In the genomic region with DNA sequence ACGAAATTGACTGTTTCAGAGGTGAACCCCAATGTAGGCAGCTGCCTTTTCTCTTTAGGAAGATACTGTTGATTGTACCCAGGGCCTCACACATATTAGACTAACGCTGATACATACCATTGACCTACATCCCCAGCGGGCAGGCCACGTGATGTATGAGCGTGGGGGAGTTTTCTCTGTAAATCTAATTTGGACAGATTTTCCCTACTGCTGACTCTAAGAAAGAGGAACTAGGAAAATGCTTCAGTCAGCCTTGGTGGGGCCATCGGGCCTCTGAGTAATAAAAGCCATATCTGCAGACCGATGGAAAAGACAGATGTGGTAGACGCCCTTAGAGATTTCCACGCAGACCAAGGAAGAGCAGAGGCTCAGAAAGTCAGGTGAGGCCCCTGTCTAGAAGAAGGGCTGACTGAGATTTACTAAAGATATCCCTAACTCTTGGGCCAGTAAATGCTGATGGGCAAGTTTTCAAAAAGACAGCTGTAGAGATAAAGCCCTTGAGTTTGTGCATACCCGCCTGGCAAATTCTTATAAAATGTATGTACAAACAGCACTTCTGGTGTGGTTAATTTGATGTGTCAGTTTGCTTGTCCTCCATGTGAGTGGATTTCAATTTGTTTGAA, we compare ENCODE assay signal across 8 mouse cellular contexts. TPM values are rescaled to one million over a fixed set of nuclear protein-coding genes. Genes with fewer than 3 reads are reported as not detected.
DNase-seq lines count a peak whose midpoint lies in the region; ATAC-seq and TF ChIP-seq lines count a peak whose summit lies in the region.

No protein-coding gene starts in this region.

- no peaks in the 10 kb centered on the region for H3K27me3 ChIP-seq in testis, adult 2 months (ENCODE audit: control insufficient read depth, insufficient read depth, low read length)
- H3K27me3 ChIP-seq in embryonic facial prominence, embryonic 11.5 days (ENCODE audit: control insufficient read depth, insufficient read depth, low read length), result no peaks in the 10 kb centered on the region
- 0 out of 2 replicates have a peak, but pooled peaks cover 5% of the 10 kb centered on the region for H3K27me3 ChIP-seq in heart, embryonic 12.5 days (replicated peaks)

- TF ChIP-seq POLR2A in testis, adult 2 months (IDR thresholded peaks at IDR 0.05; ENCODE audit: control insufficient read depth, low read depth, low read length), result no peak

- no peak overlapping the region for H3K9ac ChIP-seq in embryonic facial prominence, embryonic 11.5 days (replicated peaks; ENCODE audit: low read length)
- H3K9ac ChIP-seq in heart, embryonic 12.5 days, result peak overlapping the region; percentile 15; the same call in 1 of the 2 replicates

- peaks cover 8% of the 10 kb centered on the region for H3K4me1 ChIP-seq in testis, adult 2 months (ENCODE audit: control insufficient read depth, insufficient read depth, low read length)
- H3K4me1 ChIP-seq in embryonic facial prominence, embryonic 11.5 days (ENCODE audit: control insufficient read depth, insufficient read depth, low read length), result no peaks in the 10 kb centered on the region
- peaks cover 4% of the 10 kb centered on the region; the same call in 1 of the 2 replicates for H3K4me1 ChIP-seq in heart, embryonic 12.5 days (replicated peaks)

- no peak for DNase-seq in testis, postnatal 14 days (ENCODE audit: low spot score)
- DNase-seq in embryonic facial prominence, embryonic 11.5 days (ENCODE audit: low spot score), result no peak
- DNase-seq in kidney, postnatal 14 days, result peak; percentile 21
- peak; percentile 34 to 38 for DNase-seq in lung, postnatal 4 days
- DNase-seq in spleen, adult 18-20 months, result peak; percentile 29 to 45
- DNase-seq in urinary bladder, adult 2 months (ENCODE audit: low spot score), result no peak

- no peak overlapping the region for H3K27ac ChIP-seq in testis, adult 2 months (ENCODE audit: control insufficient read depth, insufficient read depth, low read depth, low read length)
- H3K27ac ChIP-seq in embryonic facial prominence, embryonic 11.5 days (replicated peaks; ENCODE audit: low read depth, low read length), result no peak overlapping the region
- H3K27ac ChIP-seq in heart, embryonic 12.5 days (ENCODE audit: poor library complexity, severe bottlenecking), result no peak overlapping the region

- no peaks in the 10 kb centered on the region for H3K36me3 ChIP-seq in testis, adult 2 months (ENCODE audit: control insufficient read depth, insufficient read depth, low read length)
- no peaks in the 10 kb centered on the region for H3K36me3 ChIP-seq in embryonic facial prominence, embryonic 11.5 days (replicated peaks; ENCODE audit: control insufficient read depth, insufficient read depth, low read depth, low read length)
- no peaks in the 10 kb centered on the region for H3K36me3 ChIP-seq in heart, embryonic 12.5 days

- H3K4me2 ChIP-seq in embryonic facial prominence, embryonic 11.5 days (ENCODE audit: low read depth, low read length), result peak overlapping the region; percentile 62
- H3K4me2 ChIP-seq in heart, embryonic 12.5 days, result peak overlapping the region; percentile 70

- H3K4me3 ChIP-seq in testis, adult 2 months (ENCODE audit: control insufficient read depth, low read depth, low read length), result peak overlapping the region; percentile 87; the same call in 1 of the 2 replicates
- H3K4me3 ChIP-seq in embryonic facial prominence, embryonic 11.5 days (ENCODE audit: low read depth, low read length), result peak overlapping the region; percentile 66; the same call in 1 of the 2 replicates
- H3K4me3 ChIP-seq in heart, embryonic 12.5 days, result peak overlapping the region; percentile 73

- 75% methylated on average over 10 of the region's 10 CpGs for WGBS in embryonic facial prominence, embryonic 11.5 days
- 73% methylated on average over 10 of the region's 10 CpGs for WGBS in heart, embryonic 12.5 days

- H3K9me3 ChIP-seq in embryonic facial prominence, embryonic 11.5 days (replicated peaks; ENCODE audit: control insufficient read depth, low read length), result no peaks in the 10 kb centered on the region
- no peaks in the 10 kb centered on the region for H3K9me3 ChIP-seq in heart, embryonic 12.5 days (replicated peaks)

- no peak for TF ChIP-seq CTCF in testis, adult 2 months (IDR thresholded peaks at IDR 0.05; ENCODE audit: control insufficient read depth, insufficient read depth, insufficient replicate concordance, low read depth, low read length)

- peak; percentile 30; the same call in 1 of the 2 replicates for ATAC-seq in embryonic facial prominence, embryonic 11.5 days (replicated peaks; ENCODE audit: insufficient number of reproducible peaks, low FRiP score, low TSS enrichment, low read depth)
- no peak for ATAC-seq in heart, embryonic 12.5 days (ENCODE audit: insufficient number of reproducible peaks, low FRiP score)

RNA-seq across cellular contexts. Expression of gene Slc17a5, which starts 0.7 kb away (rescaled TPM):
- polyA plus RNA-seq in testis, adult 2 months (2012; rRNA removed), result 1.9 and 2.2 TPM in 2 replicates
- polyA plus RNA-seq in embryonic facial prominence, embryonic 11.5 days (2014; fragmentation: Nextera tagmentation; extraction: Ambion mirVana), result 11.8 and 13.8 TPM in 2 replicates
- polyA plus RNA-seq in heart, embryonic 12.5 days (2016; fragmentation: Nextera tagmentation; extraction: Ambion mirVana), result 8.2 and 8.5 TPM in 2 replicates
- 11.7 and 12.7 TPM in 2 replicates for polyA plus RNA-seq in urinary bladder, adult 2 months (2012; rRNA removed)

RNA-seq across cellular contexts. Expression of gene Cd109, which starts 26.8 kb away (rescaled TPM):
- polyA plus RNA-seq in testis, adult 2 months (2012; rRNA removed), result 6.1 and 7.6 TPM in 2 replicates
- 6.0 and 6.2 TPM in 2 replicates for polyA plus RNA-seq in embryonic facial prominence, embryonic 11.5 days (2014; fragmentation: Nextera tagmentation; extraction: Ambion mirVana)
- 1.7 and 1.8 TPM in 2 replicates for polyA plus RNA-seq in heart, embryonic 12.5 days (2016; fragmentation: Nextera tagmentation; extraction: Ambion mirVana)
- 3.6 and 4.0 TPM in 2 replicates for polyA plus RNA-seq in urinary bladder, adult 2 months (2012; rRNA removed)

Comparison
In these comparisons a context has a peak if more than half of its experiments do, and no peak if none do; other contexts are left out.
1. DNase-seq: peak in kidney, postnatal 14 days (single experiment), lung, postnatal 4 days (2 of 2) and spleen, adult 18-20 months (2 of 2); none in testis, postnatal 14 days (single experiment), embryonic facial prominence, embryonic 11.5 days (single experiment) and urinary bladder, adult 2 months (single experiment).
2. Peak in every context shown above with its lines, with median percentiles within 50 percentile points of each other: H3K4me3 ChIP-seq.